Mouse (Mus musculus) c-Kit-positive CD71-positive TER-119-positive erythroid progenitor cells, embryonic 14.5 days (primary cell): ENCODE measurements around the gene Zfp385c.
"Not testable (repeated sequence)": the region's sequence is repeated elsewhere in the genome, so short reads cannot be mapped to it uniquely, and the experiment has no call there.

Experiments
- DNase-seq: peaks from one replicate; pipeline ENCODE4 v3.0.0-alpha.2; 2013; ENCODE audit warnings: low spot score

The Zfp385c gene

GRCm38 (mm10) chr11:100595533-100595932, 96.7 kb downstream of the Zfp385c start:
- no peak for DNase-seq

- DNase-seq: no peak
These were observed 97.6 kb downstream of the Zfp385c start for GRCm38 (mm10) chr11:100594608-100595007.

GRCm38 (mm10) chr11:100592346-100593046, 99.8 kb downstream of the Zfp385c start:
- DNase-seq: no peak

GRCm38 (mm10) chr11:100588462-100588861, 103.8 kb downstream of the Zfp385c start:
- no peak for DNase-seq

- DNase-seq: no peak
These were observed 107.1 kb downstream of the Zfp385c start for GRCm38 (mm10) chr11:100585148-100585547.

- no peak for DNase-seq
These were observed 107.7 kb downstream of the Zfp385c start for GRCm38 (mm10) chr11:100584561-100584961.

GRCm38 (mm10) chr11:100582836-100583235, 109.4 kb downstream of the Zfp385c start:
- no peak for DNase-seq

GRCm38 (mm10) chr11:100582413-100582812, 109.8 kb downstream of the Zfp385c start:
- not testable (repeated sequence) for DNase-seq

- DNase-seq: no peak
These were observed 110.5 kb downstream of the Zfp385c start for GRCm38 (mm10) chr11:100581756-100582155.

GRCm38 (mm10) chr11:100580275-100580674, 112.0 kb downstream of the Zfp385c start:
- no peak for DNase-seq

GRCm38 (mm10) chr11:100579116-100579799, 113.0 kb downstream of the Zfp385c start:
- DNase-seq: no peak

GRCm38 (mm10) chr11:100577852-100578599, 114.2 kb downstream of the Zfp385c start:
- no peak for DNase-seq
